Mouse (Mus musculus): ENCODE measurements around the gene Dqx1.

DNA sequence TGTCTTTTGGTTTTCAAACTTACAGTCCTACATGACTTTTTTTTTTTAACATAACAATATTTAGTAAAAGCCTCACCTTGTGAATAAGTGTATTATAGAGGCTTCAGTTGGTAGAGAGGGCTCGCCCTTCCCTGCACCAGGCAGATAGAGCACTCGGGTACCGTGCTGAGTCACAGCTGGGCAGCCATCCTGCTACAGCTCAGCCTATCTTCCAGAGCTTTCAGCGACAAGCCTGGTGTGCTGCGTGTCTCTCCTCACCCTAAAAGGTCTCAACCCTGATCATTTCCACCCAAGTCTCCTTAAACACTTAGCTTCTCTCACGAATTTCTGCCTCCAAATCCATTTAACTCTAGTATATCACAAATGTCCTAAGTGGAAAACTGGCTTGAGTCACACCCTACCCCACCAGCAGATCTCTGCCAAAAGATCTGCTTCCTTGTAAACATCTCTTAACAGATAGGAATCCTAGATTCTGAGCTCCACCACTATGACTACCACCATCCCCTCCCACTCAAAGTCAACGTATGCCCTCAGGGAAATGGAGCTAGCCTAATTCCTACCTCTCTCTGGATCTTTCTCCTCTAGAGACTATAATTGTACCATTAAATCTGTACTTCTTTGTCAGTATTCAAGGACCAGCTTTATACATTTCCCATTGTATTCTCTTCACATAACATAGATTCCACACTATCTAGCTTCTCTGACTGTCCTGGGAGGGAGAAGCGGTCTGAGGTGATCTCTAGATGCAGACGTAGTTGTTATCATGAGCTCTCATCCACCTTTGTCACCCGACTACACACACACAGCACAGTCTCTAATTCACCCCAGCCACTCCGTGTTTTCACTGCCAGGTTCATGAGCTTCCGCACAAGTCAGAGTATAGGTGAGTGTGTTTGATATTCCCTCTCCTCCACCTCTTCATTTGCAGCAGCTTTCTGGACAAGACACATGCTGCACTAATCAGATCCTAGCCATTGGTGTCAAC lies 42.9 kb upstream of the Dqx1 start:
- no peak for TF ChIP-seq CHD2 (IDR thresholded peaks at IDR 0.05; ENCODE audit: low read depth, low read length)
- TF ChIP-seq ZC3H11A (IDR thresholded peaks at IDR 0.05; ENCODE audit: borderline replicate concordance, low read depth, low read length): no peak
- TF ChIP-seq MAFK (IDR thresholded peaks at IDR 0.05; ENCODE audit: insufficient read depth, low read depth, low read length): no peak
- no peak for TF ChIP-seq HCFC1 (IDR thresholded peaks at IDR 0.05; ENCODE audit: borderline replicate concordance, insufficient read depth, low read length)

Data from ES-E14 (cell line).